Comparison of ENCODE assay signal across 11 mouse cellular contexts in the genomic region with DNA sequence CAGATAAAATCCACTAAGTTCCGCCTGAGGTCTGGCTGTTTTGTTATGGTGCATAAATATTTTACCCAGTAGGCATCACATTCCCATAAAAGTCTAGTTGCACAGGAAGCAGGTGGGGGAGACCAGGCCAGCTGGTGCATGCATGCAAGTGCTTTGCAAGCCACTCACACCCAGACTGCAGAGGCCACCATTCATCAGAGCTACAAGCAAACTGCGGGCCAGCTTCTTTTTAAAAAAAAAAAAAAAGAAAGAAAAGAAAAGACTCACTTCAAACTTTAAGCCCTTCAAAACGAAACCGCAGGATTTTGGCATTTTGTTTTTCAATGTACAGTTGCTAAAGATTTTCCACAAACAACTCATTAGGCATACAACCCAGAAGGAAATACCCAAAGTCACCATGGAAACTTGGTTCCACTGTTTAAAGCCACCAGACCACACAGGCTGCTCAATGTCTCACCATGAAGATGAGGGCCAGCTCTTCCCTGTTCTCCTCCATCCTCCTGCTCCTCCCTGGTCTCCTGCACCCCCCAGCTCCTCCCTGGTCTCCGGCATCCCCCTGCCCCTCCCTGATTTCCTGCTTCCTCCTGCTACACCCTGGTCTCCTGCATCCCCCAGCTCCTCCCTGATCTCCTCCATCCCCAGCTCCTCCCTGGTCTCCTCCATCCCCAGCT. TPM values are rescaled to one million over a fixed set of nuclear protein-coding genes. Genes with fewer than 3 reads are reported as not detected.
DNase-seq lines count a peak whose midpoint lies in the region; ATAC-seq lines count a peak whose summit lies in the region.
"Had no signal": no experiment of that assay in that cellular context is flagged by ENCODE, and none has a peak within 500 bp of the region (broad histone marks: within the 10 kb centered on the region; RNA-seq: fewer than 3 reads in every experiment).

No protein-coding gene starts in this region.

- H3K27me3 ChIP-seq in midbrain, embryonic 10.5 days (ENCODE audit: low read depth, poor library complexity, severe bottlenecking), result no peaks in the 10 kb centered on the region
- no peaks in the 10 kb centered on the region for H3K27me3 ChIP-seq in midbrain, embryonic 11.5 days (ENCODE audit: control insufficient read depth, insufficient read depth, low read length)
- H3K27me3 ChIP-seq in neural tube, embryonic 14.5 days (ENCODE audit: control insufficient read depth, insufficient read depth, low read length), result no peaks in the 10 kb centered on the region

- no peaks in the 10 kb centered on the region for H3K9me3 ChIP-seq in midbrain, embryonic 10.5 days (replicated peaks)
- H3K9me3 ChIP-seq in midbrain, embryonic 11.5 days (ENCODE audit: control insufficient read depth, low read length), result no peaks in the 10 kb centered on the region
- H3K9me3 ChIP-seq in neural tube, embryonic 14.5 days (ENCODE audit: control insufficient read depth, low read length), result no peaks in the 10 kb centered on the region

- DNase-seq in frontal cortex, postnatal 25 days (ENCODE audit: low spot score in 2 of 2), result no peak
- no peak for DNase-seq in midbrain, embryonic 10.5 days (ENCODE audit: low spot score)
- no peak for DNase-seq in midbrain, embryonic 11.5 days (ENCODE audit: low spot score, missing footprints)
- DNase-seq in layer of hippocampus, postnatal 36 days, result peak; percentile 37 to 45
- no peak for DNase-seq in thymus, postnatal 25 days
- DNase-seq in c-Kit-positive CD71-positive TER-119-positive erythroid progenitor cells, embryonic 14.5 days (ENCODE audit: low spot score), result no peak
- DNase-seq: kidney, adult 2 months had no signal

- 58% methylated on average over 5 of the region's 5 CpGs for WGBS in midbrain, embryonic 10.5 days
- 54% methylated on average over 5 of the region's 5 CpGs for WGBS in midbrain, embryonic 11.5 days
- WGBS in neural tube, embryonic 14.5 days, result 29% methylated on average over 5 of the region's 5 CpGs

- no peak overlapping the region for H3K4me2 ChIP-seq in midbrain, embryonic 11.5 days
- H3K4me2 ChIP-seq in neural tube, embryonic 14.5 days (ENCODE audit: low read depth, low read length), result no peak overlapping the region

- H3K27ac ChIP-seq in midbrain, embryonic 10.5 days (replicated peaks), result peak overlapping the region; percentile 61
- H3K27ac ChIP-seq in midbrain, embryonic 11.5 days (ENCODE audit: low read depth, low read length), result no peak overlapping the region
- peak overlapping the region; percentile 48; the same call in 1 of the 2 replicates for H3K27ac ChIP-seq in neural tube, embryonic 14.5 days (ENCODE audit: low read depth, low read length)

- H3K4me1 ChIP-seq in midbrain, embryonic 10.5 days, result peaks cover 15% of the 10 kb centered on the region
- peaks cover 3% of the 10 kb centered on the region; the same call in 1 of the 2 replicates for H3K4me1 ChIP-seq in midbrain, embryonic 11.5 days (ENCODE audit: control insufficient read depth, insufficient read depth, low read length)
- no peaks in the 10 kb centered on the region for H3K4me1 ChIP-seq in neural tube, embryonic 14.5 days (ENCODE audit: control insufficient read depth, insufficient read depth, low read length)

- no peak overlapping the region for H3K9ac ChIP-seq in midbrain, embryonic 11.5 days (ENCODE audit: low read length)
- no peak overlapping the region for H3K9ac ChIP-seq in neural tube, embryonic 14.5 days (replicated peaks; ENCODE audit: low read depth, low read length)

- no peaks in the 10 kb centered on the region for H3K36me3 ChIP-seq in midbrain, embryonic 10.5 days
- H3K36me3 ChIP-seq in midbrain, embryonic 11.5 days (ENCODE audit: control insufficient read depth, insufficient read depth, low read length), result no peaks in the 10 kb centered on the region
- H3K36me3 ChIP-seq in neural tube, embryonic 14.5 days (ENCODE audit: control insufficient read depth, insufficient read depth, low read length), result no peaks in the 10 kb centered on the region
- H3K36me3 ChIP-seq: G1E had no signal

- 0 out of 2 replicates have a peak, but pooled peaks have one; percentile 41 for ATAC-seq in frontal cortex, adult (ENCODE audit: low TSS enrichment)
- ATAC-seq in midbrain, embryonic 11.5 days (ENCODE audit: low FRiP score), result no peak
- peak; percentile 58; the same call in 1 of the 2 replicates for ATAC-seq in neural tube, embryonic 14.5 days (ENCODE audit: low read depth)

- no peak overlapping the region for H3K4me3 ChIP-seq in midbrain, embryonic 10.5 days
- no peak overlapping the region for H3K4me3 ChIP-seq in midbrain, embryonic 11.5 days (ENCODE audit: low read depth, low read length)
- H3K4me3 ChIP-seq in neural tube, embryonic 14.5 days (ENCODE audit: low read depth, low read length), result no peak overlapping the region
- H3K4me3 ChIP-seq: erythroblast, embryonic 14.5 days had no signal

RNA-seq across cellular contexts. Expression of a gene that starts 17.9 kb away (rescaled TPM):
- polyA plus RNA-seq in midbrain, embryonic 10.5 days (2016; fragmentation: Nextera tagmentation; extraction: Ambion mirVana), result 5.2 and 6.1 TPM in 2 replicates
- polyA plus RNA-seq in midbrain, embryonic 11.5 days (2014; fragmentation: Nextera tagmentation; extraction: Ambion mirVana), result 4.2 and 4.6 TPM in 2 replicates
- total RNA-seq in layer of hippocampus, postnatal 36 days (2021), result 10 to 100 TPM; 74.5 to 80.8 TPM
- polyA plus RNA-seq in neural tube, embryonic 14.5 days (2014; fragmentation: Nextera tagmentation; extraction: Ambion mirVana), result 17.4 and 26.6 TPM in 2 replicates
- polyA plus RNA-seq: G1E had no signal

Comparison
In these comparisons a context has a peak if more than half of its experiments do, and no peak if none do; other contexts are left out.
1. DNase-seq: peak in layer of hippocampus, postnatal 36 days (2 of 2); none in frontal cortex, postnatal 25 days (0 of 2), midbrain, embryonic 10.5 days (single experiment), midbrain, embryonic 11.5 days (single experiment), thymus, postnatal 25 days (single experiment) and c-Kit-positive CD71-positive TER-119-positive erythroid progenitor cells, embryonic 14.5 days (single experiment).